Mouse (Mus musculus): ENCODE data around the gene Zfp106. TPM values are rescaled to one million over a fixed set of nuclear protein-coding genes. Genes with fewer than 3 reads are reported as not detected.
"Not testable (repeated sequence)": the region's sequence is repeated elsewhere in the genome, so short reads cannot be mapped to it uniquely, and the experiment has no call there.

The Zfp106 gene
- 100 to 1,000 TPM; 148 to 150 TPM for total RNA-seq (2021)

DNA sequence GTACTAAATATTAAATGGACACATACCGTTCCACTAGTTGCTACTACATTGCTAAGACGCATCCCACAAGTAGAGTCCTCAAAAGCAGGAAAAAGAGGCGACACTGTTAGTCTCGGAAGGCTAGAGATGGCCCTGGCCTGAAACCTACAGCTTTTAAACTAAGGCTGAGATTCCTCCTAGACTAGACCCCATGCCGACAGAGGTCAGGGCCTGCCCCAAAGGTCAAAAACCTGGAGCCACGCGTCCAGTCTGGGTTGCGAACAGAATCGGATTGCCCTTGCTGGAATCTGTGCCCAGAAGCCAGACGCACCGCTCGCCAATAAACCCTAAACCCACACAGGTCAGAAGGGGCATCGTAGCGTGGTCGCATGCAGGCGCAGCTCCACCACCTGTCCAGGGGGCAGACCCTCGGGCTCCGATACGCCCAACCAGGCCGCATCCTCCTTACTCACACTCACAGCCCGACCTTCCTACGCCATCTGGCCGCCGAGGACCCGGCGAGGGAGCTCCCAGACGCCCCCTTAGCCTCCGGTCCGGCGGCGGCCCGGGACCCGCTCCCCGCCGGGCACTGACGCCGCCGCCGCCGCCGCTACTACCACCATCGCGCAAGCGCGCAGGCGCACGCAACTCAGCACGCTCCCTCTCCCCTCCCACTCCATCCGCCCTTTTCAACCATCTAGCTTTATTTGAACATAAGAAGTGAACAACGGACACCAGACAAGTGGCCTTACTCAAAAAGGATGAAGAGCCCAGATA lies at the start of gene Zfp106:
Gene Zfp106 (minus strand): TSS at position 609 of the 756 bp plus-strand sequence.
- peak; percentile 87 to 93 for DNase-seq (ENCODE audit: low spot score in 2 of 2)
- intact Hi-C loops (cut with DNase I), result loop anchor here (5.0 kb wide), 1 partner anchor 169 kb away; no protein-coding TSS in a partner anchor

DNA sequence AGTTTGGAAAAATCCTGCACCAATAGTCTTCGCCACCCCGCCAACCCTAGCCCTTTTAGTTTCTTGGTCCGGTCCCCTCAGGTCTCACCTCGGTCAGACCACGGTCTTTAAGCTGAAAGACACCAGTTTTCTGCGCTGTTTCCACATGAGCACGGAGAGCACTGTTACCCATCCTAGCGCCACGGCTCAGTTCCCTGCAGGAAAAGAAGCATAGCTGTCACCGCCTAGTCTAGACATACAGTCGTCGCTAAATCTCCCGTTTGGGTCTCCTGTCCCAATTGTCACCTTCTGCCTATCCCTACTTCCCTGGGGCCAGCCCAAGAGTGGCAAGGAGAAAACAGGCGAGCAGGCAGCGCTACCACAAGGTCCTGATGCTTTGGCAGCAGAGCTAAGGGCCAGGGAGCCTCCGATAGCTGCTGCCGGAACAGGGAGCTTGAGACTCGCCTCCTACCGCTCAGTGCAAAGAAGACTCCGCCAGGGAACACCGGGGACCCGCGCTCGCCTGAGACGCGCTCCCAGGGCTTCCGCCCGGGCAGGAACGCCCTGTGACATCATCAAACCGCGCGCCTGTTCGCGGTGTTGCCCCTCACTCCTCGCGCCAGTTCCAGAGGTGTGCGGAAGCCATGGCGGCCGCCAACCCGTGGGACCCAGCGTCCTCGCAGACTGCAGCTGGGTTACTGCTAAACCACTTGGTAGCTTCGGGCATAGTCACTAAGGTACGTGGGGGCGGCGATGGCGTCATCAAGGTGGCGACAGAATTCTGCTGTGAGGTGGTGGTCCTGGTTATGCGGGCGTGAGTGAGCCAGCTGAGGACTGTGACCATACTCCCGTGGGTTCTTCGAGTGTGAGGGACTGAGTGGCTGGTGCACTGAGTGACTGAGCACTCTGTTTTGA lies 45.4 kb upstream of the Zfp106 start, which contains the start of the genes Haus2 and Lrrc57:
Gene Haus2 (plus strand): TSS at position 554 of the 894 bp plus-strand sequence.
Gene Lrrc57 (minus strand): TSS at position 691 of the 894 bp plus-strand sequence.
- intact Hi-C loops (cut with DNase I), result loop anchor here (2.0 to 5.0 kb wide), 3 partner anchors 20 to 67 kb away; partner anchors contain the start of genes Snap23 and Stard9
- DNase-seq (ENCODE audit: low spot score in 2 of 2), result peak; percentile 93 to 95

DNA sequence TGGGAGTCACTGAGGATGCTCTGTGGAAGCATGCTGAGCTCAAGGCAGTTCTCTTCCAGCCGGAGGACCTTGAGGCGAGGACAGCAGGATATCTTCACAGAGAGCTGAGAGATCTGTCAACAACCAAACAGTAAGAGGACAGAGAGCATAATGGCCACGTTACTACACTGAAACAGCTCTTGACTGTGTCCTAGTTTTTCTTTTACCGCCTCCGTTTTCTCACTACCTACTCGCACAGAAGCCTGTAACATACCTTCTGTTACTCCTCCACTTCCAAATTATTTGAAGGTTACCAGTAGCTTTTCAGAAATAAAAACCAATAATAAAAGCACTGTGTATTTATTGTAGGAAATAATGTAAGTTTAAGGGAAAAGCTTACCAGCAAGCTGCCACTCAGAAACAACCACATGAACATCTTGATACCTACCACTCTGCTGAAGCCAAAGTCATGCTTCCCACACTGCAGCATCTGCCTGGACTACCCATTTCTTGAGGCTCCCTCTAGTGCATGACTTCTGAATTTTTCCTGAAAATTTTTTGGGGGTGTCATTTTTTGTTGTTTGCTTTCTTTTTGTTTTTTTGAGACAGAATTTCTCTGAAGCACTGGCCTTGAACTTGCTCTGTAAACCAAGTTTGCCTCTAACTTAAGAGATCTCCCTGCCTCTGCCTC lies 42.5 kb upstream of the Zfp106 start:
- DNase-seq (ENCODE audit: low spot score in 2 of 2), result peak; percentile 42 to 83
- intact Hi-C loops (cut with DNase I), result loop anchor here (1.0 to 5.0 kb wide), 3 partner anchors 16 to 64 kb away; partner anchors contain the start of gene Snap23

DNA sequence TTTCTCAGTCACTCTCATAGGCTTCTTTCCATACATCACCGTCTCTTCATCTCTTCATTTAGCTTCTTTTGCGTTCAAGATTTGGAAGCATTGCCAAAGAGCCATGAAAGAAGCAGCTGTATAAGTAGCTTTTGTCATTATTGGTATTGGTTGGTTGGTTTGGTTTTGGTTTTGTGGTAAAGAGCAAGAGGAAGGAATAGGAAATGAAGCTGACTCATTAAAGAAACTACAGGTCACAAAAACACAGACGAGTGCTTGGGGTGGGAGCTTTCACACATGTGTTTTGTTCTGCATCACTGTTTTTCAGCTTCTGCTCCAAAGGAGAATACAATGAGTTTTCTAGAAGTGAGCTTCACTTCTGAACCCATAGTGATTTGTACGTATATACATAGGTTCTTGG lies 35.9 kb upstream of the Zfp106 start:
- intact Hi-C loops (cut with DNase I), result no loop called here
- DNase-seq (ENCODE audit: low spot score in 2 of 2), result no peak

DNA sequence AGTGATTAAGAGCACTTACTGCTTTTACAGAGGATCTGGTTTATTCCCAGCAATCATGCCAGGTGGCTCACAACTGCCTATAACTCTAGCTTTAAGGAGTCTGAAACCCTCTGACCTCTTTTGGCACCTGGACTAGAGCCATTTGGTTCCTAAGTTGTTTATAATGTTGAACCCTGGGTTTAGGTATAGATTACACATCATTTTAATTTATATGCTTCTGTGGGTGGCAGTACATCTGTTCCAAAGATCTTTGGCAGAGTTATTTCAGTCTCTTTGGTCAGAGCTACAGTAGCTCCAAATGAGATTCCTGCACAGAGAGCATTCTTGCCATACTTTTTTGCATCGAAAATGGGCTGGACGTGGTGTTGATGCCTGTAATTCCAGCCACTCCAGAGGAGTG lies 34.1 kb upstream of the Zfp106 start:
- peak; percentile 26 to 73 for DNase-seq (ENCODE audit: low spot score in 2 of 2)
- intact Hi-C loops (cut with DNase I), result no loop called here

DNA sequence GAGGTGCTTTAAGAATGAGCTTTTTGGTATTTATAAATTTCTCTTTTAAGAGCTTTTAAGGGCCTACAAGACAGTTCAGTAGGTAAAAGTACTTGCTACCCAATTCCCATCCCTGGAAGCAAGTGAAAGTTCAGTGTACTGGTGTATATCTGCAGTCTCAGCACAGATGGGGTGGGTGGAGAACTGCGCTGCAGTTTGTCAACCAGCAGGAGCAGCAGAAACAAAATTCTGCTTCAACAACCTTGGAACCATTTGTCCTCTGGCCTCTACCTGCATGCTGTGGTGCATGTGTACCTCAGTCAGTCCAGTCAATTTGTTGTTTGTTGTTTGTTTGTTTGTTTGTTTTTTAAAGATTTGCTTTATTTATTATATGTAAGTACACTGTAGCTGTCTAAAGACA lies 28.6 kb upstream of the Zfp106 start:
- DNase-seq (ENCODE audit: low spot score in 2 of 2), result no peak
- intact Hi-C loops (cut with DNase I), result no loop called here

DNA sequence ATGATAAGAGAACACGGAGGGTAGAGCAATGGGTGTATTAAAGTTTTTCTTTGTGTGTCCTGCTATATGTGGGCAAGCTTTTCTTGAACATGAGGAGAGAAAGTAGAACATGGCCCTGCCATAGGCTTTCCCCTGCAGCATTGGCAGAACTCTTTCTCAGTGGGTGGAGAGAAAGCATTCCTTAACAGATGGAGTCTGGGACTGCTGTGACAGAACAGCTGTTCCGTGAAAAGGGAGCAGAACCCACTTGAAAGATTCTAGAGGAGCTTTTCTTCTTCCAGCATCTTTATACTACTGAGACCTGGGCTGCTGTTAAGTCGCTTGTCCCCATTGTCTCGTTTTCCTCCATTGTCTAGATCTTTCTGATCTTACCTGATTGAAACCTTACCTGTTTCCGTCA lies 26.1 kb upstream of the Zfp106 start:
- DNase-seq (ENCODE audit: low spot score in 2 of 2), result peak; percentile 63 to 94
- intact Hi-C loops (cut with DNase I), result loop anchor here (1.0 to 2.0 kb wide), 2 partner anchors 17 to 49 kb away; no protein-coding TSS in a partner anchor

DNA sequence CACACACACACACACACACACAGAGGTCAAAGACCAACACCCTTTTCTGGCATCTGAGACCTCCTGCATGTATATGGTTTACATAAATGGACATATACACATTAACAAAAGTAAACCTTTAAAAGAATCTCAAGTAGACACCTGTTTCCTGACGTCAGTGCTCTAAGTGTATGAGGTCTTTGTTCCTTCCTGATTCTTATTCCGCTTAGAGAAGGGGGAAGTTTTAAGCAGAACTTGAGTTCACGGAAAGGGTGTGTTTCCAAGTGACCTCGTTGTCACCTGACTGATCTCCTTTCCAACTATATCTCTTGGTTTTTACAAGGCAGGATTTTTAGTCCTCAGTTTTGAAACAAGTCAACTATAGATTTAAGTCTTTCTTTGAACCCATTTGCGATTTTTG lies 14.6 kb upstream of the Zfp106 start:
- no peak for DNase-seq (ENCODE audit: low spot score in 2 of 2)
- intact Hi-C loops (cut with DNase I), result no loop called here

DNA sequence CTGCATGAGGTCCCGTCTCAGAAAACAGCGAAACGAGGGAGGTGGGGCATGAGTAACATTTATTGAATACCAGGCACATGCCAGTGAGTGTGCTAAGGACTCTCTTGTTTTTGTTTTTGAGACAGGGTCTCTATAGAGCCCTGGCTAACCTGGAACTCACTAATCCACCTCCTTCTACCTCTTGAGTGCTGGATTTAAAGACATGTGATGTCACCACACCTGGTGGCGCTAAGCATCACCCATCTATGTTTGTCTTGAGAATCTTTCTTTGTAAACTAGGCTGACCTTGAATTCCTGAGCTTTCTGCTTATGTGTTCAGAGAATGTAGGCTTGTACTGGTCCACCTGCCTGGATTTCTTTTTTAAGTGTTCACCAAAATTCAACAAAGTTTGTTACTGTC lies 14.2 kb upstream of the Zfp106 start:
- intact Hi-C loops (cut with DNase I), result no loop called here
- no peak for DNase-seq (ENCODE audit: low spot score in 2 of 2)

DNA sequence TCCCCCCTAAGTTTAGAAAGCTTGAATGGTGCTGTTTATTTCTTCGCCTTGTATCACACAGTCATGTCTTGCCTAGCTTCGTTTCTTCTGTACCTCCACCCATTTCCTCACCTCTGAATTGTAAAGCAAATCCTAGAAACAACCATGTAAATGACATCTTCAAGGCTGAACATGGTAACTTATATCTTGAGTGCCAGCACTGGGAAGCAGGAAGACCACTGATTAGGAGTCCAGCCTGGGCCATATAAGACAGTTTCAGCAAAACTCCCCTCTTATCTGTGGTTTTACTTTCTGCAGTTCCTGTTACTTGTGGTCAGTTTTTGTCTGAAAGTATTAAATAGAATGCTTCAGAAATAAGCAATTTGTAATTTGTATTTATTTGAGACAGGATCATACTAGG lies 12.3 kb upstream of the Zfp106 start:
- intact Hi-C loops (cut with DNase I), result no loop called here
- no peak for DNase-seq (ENCODE audit: low spot score in 2 of 2)

DNA sequence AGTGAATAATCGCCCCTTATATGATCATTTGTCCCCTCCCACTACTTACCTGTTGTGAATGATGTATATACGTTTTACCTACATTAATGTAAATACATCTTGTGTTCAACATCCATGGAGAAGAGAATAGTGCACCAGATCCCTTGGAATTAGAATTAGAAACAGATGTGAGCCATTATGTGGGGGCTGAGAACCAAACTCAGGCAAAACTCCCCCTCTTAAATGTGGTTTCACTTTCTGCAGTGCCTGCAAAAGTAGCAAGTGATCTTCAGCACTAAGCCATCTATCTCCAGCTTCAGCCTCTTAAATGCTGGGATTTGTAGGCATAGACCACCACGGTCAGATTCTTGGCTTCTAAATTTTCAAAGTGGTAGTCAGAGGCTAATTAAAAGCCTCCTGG lies 11.5 kb upstream of the Zfp106 start:
- DNase-seq (ENCODE audit: low spot score in 2 of 2), result no peak
- intact Hi-C loops (cut with DNase I), result no loop called here

DNA sequence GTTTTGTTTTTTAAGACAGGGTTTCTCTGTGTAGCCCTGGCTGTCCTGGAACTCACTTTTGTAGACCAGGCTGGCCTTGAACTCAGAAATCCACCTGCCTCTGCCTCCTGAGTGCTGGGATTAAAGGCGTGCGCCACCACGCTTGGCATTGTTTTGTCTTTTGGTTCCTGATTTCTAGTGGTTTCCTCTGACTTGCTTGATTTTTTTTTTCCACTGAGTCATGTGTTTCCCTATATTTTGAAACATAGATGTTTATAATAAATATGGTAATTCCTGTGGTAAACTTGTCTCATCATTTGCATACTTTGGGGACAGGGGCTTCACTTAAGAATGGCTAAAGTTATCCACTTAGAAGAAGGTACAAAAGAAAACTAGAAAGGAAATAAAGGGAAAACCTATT lies 8.5 kb upstream of the Zfp106 start:
- DNase-seq (ENCODE audit: low spot score in 2 of 2); intact Hi-C loops (cut with DNase I): not testable (repeated sequence)

DNA sequence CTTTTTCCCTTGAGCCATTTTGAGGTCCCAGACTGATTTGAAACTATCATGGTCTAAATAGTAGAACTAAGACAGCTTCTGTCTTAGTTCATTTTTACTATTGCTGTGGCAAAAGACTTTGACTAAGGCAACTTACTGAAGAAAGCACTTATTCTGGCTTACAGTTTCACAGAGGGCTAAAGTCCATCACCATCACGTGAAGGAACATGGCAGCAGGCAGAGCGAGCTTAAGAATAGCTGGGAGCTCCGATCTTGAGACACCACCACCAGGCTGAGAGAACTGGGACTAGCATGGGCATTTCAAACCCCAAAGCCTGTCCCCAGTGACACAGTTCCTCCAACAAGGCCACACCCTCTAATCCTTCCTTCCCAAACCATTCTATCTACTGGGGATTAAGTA lies 7.4 kb upstream of the Zfp106 start:
- no peak for DNase-seq (ENCODE audit: low spot score in 2 of 2)
- intact Hi-C loops (cut with DNase I), result no loop called here

DNA sequence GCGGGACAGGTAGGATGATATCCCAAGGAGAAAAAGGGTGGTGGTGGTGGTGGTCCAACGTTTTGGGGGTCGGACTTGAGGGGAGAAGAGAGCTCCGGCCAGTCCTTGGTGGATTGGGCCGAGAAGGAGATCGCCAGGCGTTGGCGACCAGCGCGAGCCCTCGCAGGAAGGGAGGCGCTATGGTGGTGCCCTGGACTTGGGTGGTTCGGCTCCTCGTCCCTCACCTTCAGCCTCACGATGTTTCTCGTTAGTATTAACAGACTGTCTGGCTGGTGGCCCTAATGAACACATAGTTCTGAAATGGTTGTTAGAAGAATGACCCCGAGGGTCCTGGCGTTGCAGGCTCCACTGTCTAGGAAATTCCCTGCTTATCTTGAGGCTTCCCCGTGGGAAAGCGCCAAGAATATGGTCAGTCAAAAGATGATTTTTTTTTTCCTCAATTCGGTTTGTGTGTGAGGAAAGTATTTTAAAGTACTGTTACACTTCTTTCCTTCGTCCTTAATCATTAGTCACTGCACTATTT lies 4.2 kb upstream of the Zfp106 start:
- no peak for DNase-seq (ENCODE audit: low spot score in 2 of 2)
- intact Hi-C loops (cut with DNase I), result loop anchor here (5.0 kb wide), 2 partner anchors 39 to 59 kb away; partner anchors contain the start of genes Haus2, Lrrc57 and Stard9

DNA sequence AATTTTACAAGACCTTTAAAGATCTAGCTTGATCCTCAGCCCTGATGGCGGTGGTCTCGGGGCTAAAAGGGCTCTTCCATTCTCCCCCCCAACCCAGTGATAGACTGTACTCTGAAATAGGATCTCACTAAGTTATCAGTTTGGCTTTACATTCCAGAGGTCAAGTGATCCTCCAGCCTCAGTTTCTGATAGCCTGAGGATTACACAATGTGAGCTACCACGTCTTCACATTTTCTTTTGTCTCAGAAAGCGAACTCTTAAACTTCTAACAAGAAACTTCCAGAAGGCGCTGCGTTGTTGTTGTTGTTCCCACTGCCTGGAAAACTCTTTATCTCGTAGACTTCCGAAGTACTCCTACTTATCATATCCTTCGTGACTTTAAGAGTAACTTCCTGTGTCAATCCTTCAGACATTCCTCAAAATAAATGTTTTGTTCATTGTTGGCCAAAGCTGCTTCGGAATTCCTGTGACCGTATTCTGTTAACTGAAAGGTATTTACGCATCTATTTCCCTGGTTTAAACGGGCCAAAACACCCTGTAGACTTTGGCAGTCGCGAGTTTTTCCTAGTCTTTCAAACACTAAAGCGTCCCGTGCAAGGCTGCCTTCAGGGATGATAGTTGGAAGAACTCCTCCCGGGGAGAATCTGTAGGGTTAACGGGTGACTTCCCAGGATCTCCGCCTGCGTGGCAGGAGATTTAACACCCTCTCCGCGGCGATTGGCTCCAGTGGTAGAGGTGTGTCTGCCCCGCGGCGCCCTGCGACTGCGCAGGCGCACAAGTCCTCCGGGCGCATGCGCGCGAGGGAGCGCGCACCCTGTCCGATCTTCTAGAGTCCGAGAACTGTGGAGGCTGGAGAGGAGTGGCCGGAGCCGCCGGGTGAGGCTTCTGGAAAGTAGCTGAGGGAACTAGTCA lies 3.5 kb upstream of the Zfp106 start, which contains the start of gene Snap23:
Gene Snap23 (plus strand): TSS at position 786 of the 912 bp plus-strand sequence.
- intact Hi-C loops (cut with DNase I), result loop anchor here (5.0 kb wide), 2 partner anchors 40 to 60 kb away; partner anchors contain the start of genes Haus2, Lrrc57 and Stard9
- DNase-seq (ENCODE audit: low spot score in 2 of 2), result peak; percentile 93 to 97

DNA sequence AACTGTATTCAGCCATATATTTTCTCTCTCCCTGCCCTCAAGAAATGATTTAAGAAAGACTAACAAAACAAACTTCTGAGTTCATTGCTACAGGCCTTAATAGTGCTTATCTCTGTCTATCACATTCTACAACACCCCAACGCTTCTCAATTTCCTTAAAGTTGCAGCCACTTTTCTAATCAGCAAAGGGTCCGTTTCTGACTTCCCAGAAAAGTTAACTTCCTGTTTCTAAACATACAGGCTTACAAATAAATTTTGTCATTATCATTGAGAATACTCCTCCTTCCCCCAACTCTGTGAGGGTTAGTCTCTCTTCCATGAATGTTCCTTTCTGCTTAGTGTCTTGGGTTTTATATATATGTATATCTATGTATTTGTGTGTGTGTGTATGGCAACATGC lies 1.7 kb upstream of the Zfp106 start:
- intact Hi-C loops (cut with DNase I), result loop anchor here (5.0 kb wide), 2 partner anchors 42 to 62 kb away; partner anchors contain the start of genes Haus2, Lrrc57 and Stard9
- no peak for DNase-seq (ENCODE audit: low spot score in 2 of 2)

DNA sequence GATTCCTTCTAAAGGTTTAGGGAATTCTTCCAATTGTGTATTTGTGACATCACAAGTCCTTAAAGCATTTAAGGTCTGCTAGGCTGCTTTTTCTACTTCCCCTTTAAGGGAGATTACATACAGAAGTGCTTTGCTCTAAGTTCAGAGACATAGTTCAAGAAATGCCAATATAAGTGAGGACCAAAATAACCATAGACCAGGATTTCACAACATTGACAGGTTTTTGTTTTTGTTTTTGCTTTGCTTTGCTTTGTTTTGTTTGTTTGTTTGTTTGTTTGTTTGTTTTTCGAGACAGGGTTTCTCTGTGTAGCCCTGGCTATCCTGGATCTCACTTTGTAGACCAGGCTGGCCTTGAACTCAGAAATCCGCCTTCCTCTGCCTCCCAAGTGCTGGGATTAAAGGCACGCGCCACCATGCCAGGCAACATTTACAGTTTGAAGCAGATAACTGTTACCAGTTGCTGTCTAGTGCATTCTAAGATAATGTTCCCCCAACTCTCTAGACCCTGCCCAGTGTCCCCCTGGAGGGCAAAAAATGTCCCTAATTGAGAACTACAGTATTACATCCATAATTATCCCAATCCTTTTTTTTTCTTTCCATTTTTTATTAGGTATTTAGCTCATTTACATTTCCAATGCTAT lies 1.0 kb upstream of the Zfp106 start:
- intact Hi-C loops (cut with DNase I), result loop anchor here (5.0 kb wide), 3 partner anchors 43 to 168 kb away; partner anchors contain the start of genes Haus2, Lrrc57 and Stard9
- DNase-seq (ENCODE audit: low spot score in 2 of 2), result not testable (repeated sequence)

Data from left cerebral cortex, postnatal 25 days (tissue).